Mouse (Mus musculus) forebrain, embryonic 12.5 days (tissue): ENCODE measurements around the gene Gm48552. TPM values are rescaled to one million over a fixed set of nuclear protein-coding genes. Genes with fewer than 3 reads are reported as not detected.

Experiments
- ATAC-seq: fragments of 200-750 bp; cut with Nextera tagmentation; 2 replicates; pipeline ENCODE4 v1.8.0; 2017; ENCODE audit warnings: moderate TSS enrichment; ENCODE audit not compliant: low FRiP score
- H3K27ac ChIP-seq: fragments of 300-500 bp; sonication (generic); 2 replicates; pipeline ENCODE4 v1.5.1; 2016; ENCODE audit warnings: mild to moderate bottlenecking
- H3K27me3 ChIP-seq: fragments of 300-500 bp; sonication (generic); 2 replicates; pipeline ENCODE4 v1.6.1; 2016; ENCODE audit warnings: mild to moderate bottlenecking
- H3K36me3 ChIP-seq: fragments of 300-500 bp; sonication (generic); replicated peaks from 2 replicates; pipeline ENCODE4 v1.6.1; 2016; ENCODE audit warnings: mild to moderate bottlenecking
- H3K4me1 ChIP-seq: fragments of 300-500 bp; sonication (generic); 2 replicates; pipeline ENCODE4 v1.6.1; 2016
- H3K4me2 ChIP-seq: fragments of 300-500 bp; sonication (generic); 2 replicates; pipeline ENCODE4 v1.6.1; 2016; ENCODE audit warnings: mild to moderate bottlenecking, moderate library complexity
- H3K4me3 ChIP-seq: fragments of 300-500 bp; sonication (generic); replicated peaks from 2 replicates; pipeline ENCODE4 v1.5.1; 2016; ENCODE audit warnings: mild to moderate bottlenecking
- H3K9ac ChIP-seq: fragments of 300-500 bp; sonication (generic); 2 replicates; pipeline ENCODE4 v1.6.1; 2016; ENCODE audit warnings: mild to moderate bottlenecking
- H3K9me3 ChIP-seq: fragments of 300-500 bp; sonication (generic); 2 replicates; pipeline ENCODE4 v1.6.1; 2016
- WGBS: fragments of 180-500 bp; shearing (Covaris S2); methylation state at CpG from one replicate; pipeline ENCODE4 v1.1.7; 2016; 5-methylcytosine and 5-hydroxymethylcytosine counted together
- polyA plus RNA-seq: library from polyadenylated mRNA; unstranded; fragments of >200 nt; fragmentation: Nextera tagmentation; extraction: Ambion mirVana; gene quantifications from 2 replicates; pipeline ENCODE4 v1.2.1, GENCODE M21; 2016

The Gm48552 gene
- polyA plus RNA-seq, 1 experiment from 2014 or later: 1.4 TPM

- Histone ChIP-seq H3K27ac (no peak overlapping the region), H3K4me2 (peak overlapping the region; percentile 43), H3K27me3 (peaks cover 4% of the 10 kb centered on the region; the same call in 1 of the 2 replicates), H3K36me3 (peaks cover 5% of the 10 kb centered on the region), H3K4me1 (peaks cover 31% of the 10 kb centered on the region), H3K9ac (peak overlapping the region; percentile 38), H3K9me3 (no peaks in the 10 kb centered on the region), H3K4me3 (0 out of 2 replicates have a peak overlapping the region, but pooled peaks have one; percentile 0)
- WGBS: 7% methylated on average over 19 of the region's 19 CpGs
- no peak for ATAC-seq
These were observed 4.8 kb downstream of the Gm48552 start for GRCm38 (mm10) chr10:81393456-81394063.

- Histone ChIP-seq H3K4me2 (no peak overlapping the region), H3K9me3 (no peaks in the 10 kb centered on the region), H3K27me3 (peaks cover 8% of the 10 kb centered on the region; the same call in 1 of the 2 replicates), H3K9ac (no peak overlapping the region), H3K4me1 (peaks cover 33% of the 10 kb centered on the region), H3K27ac (no peak overlapping the region), H3K36me3 (peaks cover 14% of the 10 kb centered on the region), H3K4me3 (no peak overlapping the region)
- 15% methylated on average over 5 of the region's 5 CpGs for WGBS
- ATAC-seq: no peak
These were observed 6.3 kb downstream of the Gm48552 start for GRCm38 (mm10) chr10:81395127-81395526.

DNA sequence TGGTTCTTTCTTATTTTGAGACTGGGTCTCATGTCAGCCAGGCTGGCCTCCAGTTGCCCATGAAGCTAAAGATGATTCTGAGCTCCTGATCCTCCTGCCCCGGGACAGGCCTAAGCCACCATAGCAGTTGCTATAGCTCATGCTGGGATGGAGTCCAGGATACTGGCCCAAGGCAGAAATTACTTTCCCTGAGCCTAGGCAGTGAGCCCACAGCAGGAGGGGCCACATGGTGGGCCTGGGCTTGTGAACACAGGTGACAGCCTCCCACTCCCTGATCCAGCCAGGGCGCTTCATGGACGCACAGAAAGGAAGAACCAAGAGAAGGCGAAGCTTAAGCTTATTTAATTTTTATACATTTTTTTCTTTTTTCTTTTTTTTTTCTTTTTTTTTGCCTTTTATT, 7.1 kb downstream of the Gm48552 start:
- H3K9ac ChIP-seq: no peak overlapping the region
- peaks cover 16% of the 10 kb centered on the region; the same call in 1 of the 2 replicates for H3K27me3 ChIP-seq
- peaks cover 40% of the 10 kb centered on the region for H3K4me1 ChIP-seq
- WGBS: 94% methylated on average over 4 of the region's 4 CpGs
- no peak overlapping the region for H3K4me3 ChIP-seq
- no peak overlapping the region for H3K27ac ChIP-seq
- no peaks in the 10 kb centered on the region for H3K9me3 ChIP-seq
- H3K4me2 ChIP-seq: no peak overlapping the region
- no peak for ATAC-seq
- peaks cover 18% of the 10 kb centered on the region for H3K36me3 ChIP-seq

DNA sequence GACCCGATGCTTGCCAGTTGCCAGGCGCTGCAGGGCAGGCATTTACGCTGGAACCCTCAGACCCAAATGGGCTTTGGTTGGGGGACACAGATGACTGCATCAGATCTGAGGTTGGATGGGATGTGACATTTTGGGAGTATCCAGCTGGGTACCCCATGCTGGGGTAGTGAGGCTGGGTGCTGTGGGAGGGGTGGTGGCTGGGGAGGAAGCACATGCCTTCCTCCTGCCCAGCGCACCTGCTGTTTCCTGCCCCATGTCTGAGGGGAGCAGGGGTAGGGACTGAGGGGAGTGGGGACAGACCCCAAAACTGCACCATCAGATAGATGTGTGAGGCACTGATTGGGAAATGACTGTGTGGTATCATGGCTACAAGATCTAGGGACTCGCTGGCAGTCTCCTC, 7.9 kb downstream of the Gm48552 start:
- Histone ChIP-seq H3K4me3 (no peak overlapping the region), H3K36me3 (peaks cover 15% of the 10 kb centered on the region), H3K27ac (0 out of 2 replicates have a peak overlapping the region, but pooled peaks have one; percentile 19), H3K9ac (no peak overlapping the region), H3K4me1 (peaks cover 48% of the 10 kb centered on the region), H3K9me3 (no peaks in the 10 kb centered on the region), H3K27me3 (peaks cover 17% of the 10 kb centered on the region; the same call in 1 of the 2 replicates), H3K4me2 (no peak overlapping the region)
- no peak for ATAC-seq
- 67% methylated on average over 5 of the region's 5 CpGs for WGBS

GRCm38 (mm10) chr10:81399296-81399695, 10.5 kb downstream of the Gm48552 start:
- Histone ChIP-seq H3K36me3 (peaks cover 15% of the 10 kb centered on the region), H3K4me2 (no peak overlapping the region), H3K27ac (0 out of 2 replicates have a peak overlapping the region, but pooled peaks have one; percentile 13), H3K9me3 (no peaks in the 10 kb centered on the region), H3K4me1 (peaks cover 56% of the 10 kb centered on the region), H3K27me3 (peaks cover 26% of the 10 kb centered on the region), H3K9ac (no peak overlapping the region), H3K4me3 (no peak overlapping the region)
- 80% methylated on average over 5 of the region's 5 CpGs for WGBS
- ATAC-seq: no peak

GRCm38 (mm10) chr10:81399798-81400308, 11.0 kb downstream of the Gm48552 start:
- H3K9ac ChIP-seq: no peak overlapping the region
- 80% methylated on average over 18 of the region's 18 CpGs for WGBS
- no peaks in the 10 kb centered on the region for H3K9me3 ChIP-seq
- no peak overlapping the region for H3K4me3 ChIP-seq
- peaks cover 56% of the 10 kb centered on the region for H3K4me1 ChIP-seq
- H3K36me3 ChIP-seq: peaks cover 15% of the 10 kb centered on the region
- H3K27me3 ChIP-seq: peaks cover 32% of the 10 kb centered on the region
- H3K4me2 ChIP-seq: no peak overlapping the region
- H3K27ac ChIP-seq: no peak overlapping the region
- ATAC-seq: no peak

- WGBS: 58% methylated on average over 21 of the region's 22 CpGs
- Histone ChIP-seq H3K4me1 (peaks cover 56% of the 10 kb centered on the region), H3K27me3 (peaks cover 39% of the 10 kb centered on the region), H3K36me3 (peaks cover 18% of the 10 kb centered on the region), H3K9ac (no peak overlapping the region), H3K4me2 (peak overlapping the region; percentile 19; the same call in 1 of the 2 replicates), H3K4me3 (0 out of 2 replicates have a peak overlapping the region, but pooled peaks have one; percentile 5), H3K27ac (peak overlapping the region; percentile 84; the same call in 1 of the 2 replicates), H3K9me3 (no peaks in the 10 kb centered on the region)
- ATAC-seq: no peak
These were observed 11.8 kb downstream of the Gm48552 start for GRCm38 (mm10) chr10:81400371-81401204.

DNA sequence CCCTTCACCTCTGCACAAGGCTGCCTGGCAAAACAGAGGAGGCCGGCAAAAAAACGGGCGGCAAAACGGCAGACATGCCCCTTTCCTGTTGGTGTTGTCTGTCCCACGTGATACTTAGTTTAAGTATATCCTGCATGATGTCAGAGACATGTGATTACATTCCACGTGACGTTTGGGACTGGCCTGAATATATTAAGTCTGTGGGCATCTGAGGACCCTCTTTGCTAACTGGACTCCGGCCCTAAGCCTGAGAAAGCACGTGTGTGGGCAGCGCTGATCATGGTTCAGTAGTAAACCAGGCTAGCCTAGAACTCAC, 12.4 kb downstream of the Gm48552 start:
- peaks cover 56% of the 10 kb centered on the region for H3K4me1 ChIP-seq
- H3K27ac ChIP-seq: peak overlapping the region; percentile 84
- WGBS: 34% methylated on average over 10 of the region's 10 CpGs
- H3K4me3 ChIP-seq: no peak overlapping the region
- no peak overlapping the region for H3K9ac ChIP-seq
- peaks cover 23% of the 10 kb centered on the region for H3K36me3 ChIP-seq
- no peak overlapping the region for H3K4me2 ChIP-seq
- peaks cover 45% of the 10 kb centered on the region for H3K27me3 ChIP-seq
- no peaks in the 10 kb centered on the region for H3K9me3 ChIP-seq
- peak; percentile 24 for ATAC-seq

DNA sequence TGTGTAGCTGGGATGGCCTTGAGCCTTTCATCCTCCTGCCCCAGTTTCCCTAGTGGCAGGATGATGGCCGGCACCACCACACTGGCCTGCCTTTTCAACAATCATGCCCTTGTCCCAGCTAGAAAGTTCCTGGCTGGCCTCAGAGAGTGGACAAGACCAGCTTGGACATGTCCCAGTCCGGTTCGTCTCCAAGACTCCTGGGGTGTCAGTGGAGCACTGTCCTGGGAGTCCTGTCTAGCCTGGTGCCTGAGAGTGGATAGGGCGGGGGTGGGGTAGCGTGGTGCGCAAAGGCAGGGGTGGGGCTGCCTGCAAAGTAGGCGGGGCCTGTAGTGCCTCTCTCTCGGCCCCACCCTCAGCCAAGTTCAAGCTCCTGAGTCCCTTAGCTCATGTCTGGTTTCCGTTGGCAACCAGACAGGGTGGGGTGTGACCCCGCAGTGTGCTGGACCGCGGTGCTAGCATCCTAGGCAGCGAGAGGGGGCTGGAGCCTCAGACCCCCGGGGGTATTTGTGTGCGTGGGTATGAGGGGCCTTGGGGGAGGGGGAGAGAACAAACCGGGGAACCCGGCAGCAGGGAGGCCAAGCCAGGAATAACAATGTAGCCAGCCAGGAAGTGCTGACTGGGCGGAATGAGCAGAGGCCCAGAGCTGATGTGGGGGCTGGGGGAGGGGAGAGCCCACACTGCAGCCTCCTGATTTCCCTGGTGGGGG, 12.9 kb downstream of the Gm48552 start:
- ATAC-seq: peak; percentile 78
- H3K9ac ChIP-seq: peak overlapping the region; percentile 36
- H3K9me3 ChIP-seq: no peaks in the 10 kb centered on the region
- WGBS: 5% methylated on average over 18 of the region's 18 CpGs
- peaks cover 56% of the 10 kb centered on the region for H3K4me1 ChIP-seq
- H3K27me3 ChIP-seq: peaks cover 50% of the 10 kb centered on the region
- peak overlapping the region; percentile 84 for H3K27ac ChIP-seq
- peak overlapping the region; percentile 39 for H3K4me2 ChIP-seq
- peak overlapping the region; percentile 11; the same call in 1 of the 2 replicates for H3K4me3 ChIP-seq
- peaks cover 26% of the 10 kb centered on the region for H3K36me3 ChIP-seq

GRCm38 (mm10) chr10:81402227-81402765, 13.5 kb downstream of the Gm48552 start:
- H3K27me3 ChIP-seq: peaks cover 55% of the 10 kb centered on the region
- H3K4me2 ChIP-seq: peak overlapping the region; percentile 39
- H3K4me3 ChIP-seq: peak overlapping the region; percentile 11; the same call in 1 of the 2 replicates
- H3K4me1 ChIP-seq: peaks cover 58% of the 10 kb centered on the region
- no peaks in the 10 kb centered on the region for H3K9me3 ChIP-seq
- H3K27ac ChIP-seq: peak overlapping the region; percentile 84
- H3K36me3 ChIP-seq: peaks cover 30% of the 10 kb centered on the region
- 11% methylated on average over 7 of the region's 7 CpGs for WGBS
- H3K9ac ChIP-seq: peak overlapping the region; percentile 36
- ATAC-seq: no peak

- Histone ChIP-seq H3K36me3 (peaks cover 30% of the 10 kb centered on the region), H3K4me1 (peaks cover 70% of the 10 kb centered on the region), H3K27me3 (peaks cover 65% of the 10 kb centered on the region), H3K27ac (peak overlapping the region; percentile 84; the same call in 1 of the 2 replicates), H3K9ac (no peak overlapping the region), H3K9me3 (no peaks in the 10 kb centered on the region), H3K4me2 (no peak overlapping the region), H3K4me3 (no peak overlapping the region)
- ATAC-seq: no peak
- 55% methylated on average over 10 of the region's 10 CpGs for WGBS
These were observed 14.7 kb downstream of the Gm48552 start for GRCm38 (mm10) chr10:81403511-81403910.
